Mouse (Mus musculus) neutrophil, adult 5-6 weeks (primary cell): ENCODE measurements at regions not wholly inside any gene's neighbourhood (a gene's known extent, or its start where the extent isn't known, plus 50 kb on each side); places are given as distances from the start of the nearest gene placed in this dataset.

Experiments used
- ATAC-seq: fragments of 151-379, 151-347 bp; 2 replicates; pipeline ENCODE4 v1.8.0; 2017; ENCODE audit warnings: mild to moderate bottlenecking, moderate TSS enrichment; ENCODE audit not compliant: insufficient number of reproducible peaks, poor library complexity, low FRiP score, severe bottlenecking; ENCODE audit errors: extremely low read depth

- ATAC-seq = no peak
Measured at GRCm38 (mm10) chr6:66012675-66013074, 60.3 kb downstream of the 4930544G11Rik start.

GRCm38 (mm10) chr6:66023531-66023930 is 71.1 kb downstream of the 4930544G11Rik start:
- no peak for ATAC-seq

- ATAC-seq = no peak
Measured at GRCm38 (mm10) chr6:66036789-66037188, 84.4 kb downstream of the 4930544G11Rik start.

GRCm38 (mm10) chr6:66051852-66052251 is 99.4 kb downstream of the 4930544G11Rik start:
- ATAC-seq = no peak

- no peak for ATAC-seq
Measured at GRCm38 (mm10) chr6:66052386-66052785, 100.0 kb downstream of the 4930544G11Rik start.

- no peak for ATAC-seq
Measured at GRCm38 (mm10) chr6:66053197-66053596, 100.8 kb downstream of the 4930544G11Rik start.

GRCm38 (mm10) chr6:66068874-66069273 is 116.5 kb downstream of the 4930544G11Rik start:
- ATAC-seq = no peak

- ATAC-seq = no peak
Measured at GRCm38 (mm10) chr6:66077445-66077844, 125.0 kb downstream of the 4930544G11Rik start.

GRCm38 (mm10) chr6:66078769-66079168 is 126.4 kb downstream of the 4930544G11Rik start:
- ATAC-seq = no peak

GRCm38 (mm10) chr6:66101555-66102071 is 149.2 kb downstream of the 4930544G11Rik start:
- ATAC-seq = no peak

- ATAC-seq = no peak
Measured at GRCm38 (mm10) chr6:66114366-66114765, 162.0 kb downstream of the 4930544G11Rik start.

- no peak for ATAC-seq
Measured at GRCm38 (mm10) chr6:66121479-66122183, 169.2 kb downstream of the 4930544G11Rik start.

- no peak for ATAC-seq
Measured at GRCm38 (mm10) chr6:66124292-66124691, 171.9 kb downstream of the 4930544G11Rik start.

GRCm38 (mm10) chr6:66151786-66152185 is 199.4 kb downstream of the 4930544G11Rik start:
- no peak for ATAC-seq

GRCm38 (mm10) chr6:66154831-66155230 is 202.4 kb downstream of the 4930544G11Rik start:
- ATAC-seq = no peak

- no peak for ATAC-seq
Measured at GRCm38 (mm10) chr6:66160805-66161204, 208.4 kb downstream of the 4930544G11Rik start.

- ATAC-seq = no peak
Measured at GRCm38 (mm10) chr6:66168913-66169312, 216.5 kb downstream of the 4930544G11Rik start.

GRCm38 (mm10) chr6:66197990-66198389 is 245.6 kb downstream of the 4930544G11Rik start:
- ATAC-seq = no peak

GRCm38 (mm10) chr6:66200136-66200790 is 247.9 kb downstream of the 4930544G11Rik start:
- ATAC-seq = no peak

GRCm38 (mm10) chr6:66206197-66206925 is 254.0 kb downstream of the 4930544G11Rik start:
- ATAC-seq = no peak
